Mouse (Mus musculus) layer of hippocampus, adult 2 months (tissue): Measurements from ENCODE around the gene Gm15217. TPM values are rescaled to one million over a fixed set of nuclear protein-coding genes. Genes with fewer than 3 reads are reported as not detected.
A peak's percentile ranks its signal among the peaks of the same experiment; 100 is the strongest.

Source experiments
- DNase-seq, 2 experiments: peaks; one replicate each; pipeline ENCODE4 v3.0.0; 2022; ENCODE audit warnings: low spot score in 2 of 2
- H3K27ac ChIP-seq: fragments of 200-600 bp; 2 replicates; pipeline ENCODE4 v1.8.1; 2022
- H3K4me3 ChIP-seq: fragments of 200-600 bp; 2 replicates; pipeline ENCODE4 v1.8.1; 2022; ENCODE audit warnings: mild to moderate bottlenecking
- CTCF ChIP-seq: fragments of 200-600 bp; conservative IDR thresholded peaks from 2 replicates; pipeline ENCODE4 v1.8.1; 2022; ENCODE audit warnings: antibody characterized with exemption, mild to moderate bottlenecking, moderate library complexity
- long read RNA-seq, 2 experiments: library from polyadenylated mRNA; stranded (forward); transcript quantifications; one replicate each; pipeline ENCODE4 v2.0.0; 2021; ENCODE audit warnings: borderline mapping rate in 2 of 2
- total RNA-seq, 2 experiments: library from RNA; stranded (reverse); gene quantifications; 2 replicates each; pipeline ENCODE4 v1.2.3; 2021

The Gm15217 gene
- not detected for total RNA-seq
- long read RNA-seq, experiment 1, result 0 reads
- long read RNA-seq, experiment 2, result 0 reads

GRCm38 (mm10) chr14:46379285-46379684, at the start of gene Gm15217:
TSS of gene Gm15217 (plus strand) at chr14:46379414.
- no peak within 1 kb of the TSS for H3K27ac ChIP-seq
- no peak for DNase-seq
- TF ChIP-seq CTCF, result no peak
- H3K4me3 ChIP-seq, result no peak within 1 kb of the TSS

- DNase-seq, result no peak
- H3K4me3 ChIP-seq, result no peak overlapping the region
- no peak overlapping the region for H3K27ac ChIP-seq
- no peak for TF ChIP-seq CTCF
Observed at GRCm38 (mm10) chr14:46333421-46334237, 45.6 kb upstream of the Gm15217 start.

GRCm38 (mm10) chr14:46338801-46339200, 40.4 kb upstream of the Gm15217 start:
- DNase-seq, result no peak
- Histone ChIP-seq H3K4me3 (no peak overlapping the region), H3K27ac (no peak overlapping the region)
- no peak for TF ChIP-seq CTCF

GRCm38 (mm10) chr14:46344750-46345149, 34.5 kb upstream of the Gm15217 start:
- Histone ChIP-seq H3K27ac (no peak overlapping the region), H3K4me3 (no peak overlapping the region)
- TF ChIP-seq CTCF, result no peak
- DNase-seq, result no peak

GRCm38 (mm10) chr14:46357286-46357685, 21.9 kb upstream of the Gm15217 start:
- no peak overlapping the region for H3K27ac ChIP-seq
- H3K4me3 ChIP-seq, result no peak overlapping the region
- no peak for DNase-seq
- no peak for TF ChIP-seq CTCF

GRCm38 (mm10) chr14:46357696-46358095, 21.5 kb upstream of the Gm15217 start:
- no peak overlapping the region for H3K27ac ChIP-seq
- DNase-seq, result no peak
- no peak for TF ChIP-seq CTCF
- H3K4me3 ChIP-seq, result no peak overlapping the region

- no peak for DNase-seq
- H3K27ac ChIP-seq, result no peak overlapping the region
- TF ChIP-seq CTCF, result peak; percentile 16; the same call in 1 of the 2 replicates
- H3K4me3 ChIP-seq, result no peak overlapping the region
Observed at GRCm38 (mm10) chr14:46363209-46363608, 16.0 kb upstream of the Gm15217 start.

GRCm38 (mm10) chr14:46372452-46372851, 6.8 kb upstream of the Gm15217 start:
- no peak for DNase-seq

GRCm38 (mm10) chr14:46375796-46376195, 3.4 kb upstream of the Gm15217 start:
- DNase-seq, result no peak
- H3K27ac ChIP-seq, result no peak overlapping the region
- H3K4me3 ChIP-seq, result no peak overlapping the region
- TF ChIP-seq CTCF, result no peak

More at GRCm38 (mm10) chr14:46372452-46372851, 6.8 kb upstream of the Gm15217 start:
- no peak for TF ChIP-seq CTCF
- Histone ChIP-seq H3K27ac (no peak overlapping the region), H3K4me3 (no peak overlapping the region)

- no peak overlapping the region; the same call in 1 of the 2 replicates for H3K4me3 ChIP-seq
- DNase-seq, result no peak
- peak; percentile 39 for TF ChIP-seq CTCF
- no peak overlapping the region for H3K27ac ChIP-seq
Observed at GRCm38 (mm10) chr14:46380286-46380721, 1.1 kb downstream of the Gm15217 start.

- no peak for DNase-seq
- no peak overlapping the region for H3K4me3 ChIP-seq
- no peak overlapping the region for H3K27ac ChIP-seq
- TF ChIP-seq CTCF, result no peak
Observed at GRCm38 (mm10) chr14:46381457-46381856, 2.2 kb downstream of the Gm15217 start.

- H3K4me3 ChIP-seq, result no peak overlapping the region
- no peak overlapping the region for H3K27ac ChIP-seq
- DNase-seq, result no peak
- no peak for TF ChIP-seq CTCF
Observed at GRCm38 (mm10) chr14:46384946-46385691, 5.9 kb downstream of the Gm15217 start.

- DNase-seq, result no peak
- TF ChIP-seq CTCF, result no peak
- Histone ChIP-seq H3K4me3 (peak overlapping the region; percentile 31), H3K27ac (no peak overlapping the region)
Observed at GRCm38 (mm10) chr14:46385701-46386477, 6.7 kb downstream of the Gm15217 start.
